Mouse (Mus musculus) bone marrow macrophage, adult 2 months (primary cell): Measurements from ENCODE around the gene Adam1b. TPM values are rescaled to one million over a fixed set of nuclear protein-coding genes. Genes with fewer than 3 reads are reported as not detected.

Experiments
- H3K27ac ChIP-seq: 2 replicates; pipeline ENCODE4 v1.5.1; 2012; ENCODE audit warnings: low read depth, low read length; ENCODE audit not compliant: insufficient read depth
- H3K4me1 ChIP-seq: 2 replicates; pipeline ENCODE4 v1.6.1; 2012; ENCODE audit warnings: low read length; ENCODE audit not compliant: control insufficient read depth, insufficient read depth
- H3K4me3 ChIP-seq: 2 replicates; pipeline ENCODE4 v1.5.1; 2012; ENCODE audit warnings: mild to moderate bottlenecking, low read length, moderate library complexity; ENCODE audit not compliant: insufficient read depth
- CTCF ChIP-seq: IDR thresholded peaks from 2 replicates; pipeline ENCODE4 v1.5.1; 2012; ENCODE audit warnings: low read depth, mild to moderate bottlenecking, low read length, moderate library complexity
- POLR2A ChIP-seq: IDR thresholded peaks from 2 replicates; pipeline ENCODE4 v1.6.1; 2012; ENCODE audit warnings: mild to moderate bottlenecking, low read depth, low read length, borderline replicate concordance
- polyA plus RNA-seq: library from polyadenylated mRNA; stranded (reverse); fragments of >200 nt; gene quantifications from 2 replicates; pipeline ENCODE4 v1.2.4, GENCODE M21; 2012; ENCODE audit not compliant: missing spikeins, insufficient read depth, insufficient read length

Adam1b gene
- polyA plus RNA-seq, 1 experiment: not detected

GRCm38 (mm10) chr5:121500719-121501118 is 2.5 kb downstream of the Adam1b start:
- Histone ChIP-seq H3K27ac (peak overlapping the region; percentile 5; the same call in 1 of the 2 replicates), H3K4me3 (0 out of 2 replicates have a peak overlapping the region, but pooled peaks have one; percentile 41), H3K4me1 (peaks cover 13% of the 10 kb centered on the region)
- TF ChIP-seq POLR2A (no peak), CTCF (no peak)

GRCm38 (mm10) chr5:121493305-121493704 is 9.9 kb downstream of the Adam1b start:
- Histone ChIP-seq H3K4me3 (no peak overlapping the region), H3K27ac (no peak overlapping the region), H3K4me1 (no peaks in the 10 kb centered on the region)
- TF ChIP-seq POLR2A (no peak), CTCF (no peak)

DNA sequence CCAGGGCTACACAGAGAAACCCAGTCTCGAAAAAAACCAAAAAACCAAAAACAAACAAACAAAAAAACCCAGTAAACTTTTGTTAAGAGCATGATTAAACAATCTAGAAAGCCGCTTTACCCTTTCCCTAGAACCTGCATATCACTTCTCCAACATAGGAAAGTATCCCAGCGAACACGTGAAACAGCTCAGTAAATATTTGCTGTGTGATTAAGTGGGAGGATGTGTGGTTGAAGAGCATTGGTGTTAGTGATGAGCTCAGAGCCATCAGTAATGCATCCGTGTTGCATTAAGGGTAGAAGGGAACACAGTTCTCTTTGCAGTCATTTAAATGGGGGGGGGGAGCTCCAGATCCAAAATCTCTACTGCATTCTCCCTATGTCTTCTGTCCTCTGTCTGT is 18.4 kb downstream of the Adam1b start:
- TF ChIP-seq POLR2A: no peak
- TF ChIP-seq CTCF: no peak
- Histone ChIP-seq H3K4me1 (no peaks in the 10 kb centered on the region), H3K4me3 (no peak overlapping the region), H3K27ac (no peak overlapping the region)

GRCm38 (mm10) chr5:121477680-121478079 is 25.6 kb downstream of the Adam1b start:
- no peak for TF ChIP-seq POLR2A
- no peak for TF ChIP-seq CTCF
- no peak overlapping the region for H3K4me3 ChIP-seq
- H3K27ac ChIP-seq: no peak overlapping the region
- H3K4me1 ChIP-seq: no peaks in the 10 kb centered on the region

- Histone ChIP-seq H3K4me1 (peaks cover 10% of the 10 kb centered on the region), H3K4me3 (no peak overlapping the region), H3K27ac (no peak overlapping the region)
- TF ChIP-seq POLR2A (no peak), CTCF (no peak)
These were observed 27.2 kb downstream of the Adam1b start for GRCm38 (mm10) chr5:121476040-121476439.

DNA sequence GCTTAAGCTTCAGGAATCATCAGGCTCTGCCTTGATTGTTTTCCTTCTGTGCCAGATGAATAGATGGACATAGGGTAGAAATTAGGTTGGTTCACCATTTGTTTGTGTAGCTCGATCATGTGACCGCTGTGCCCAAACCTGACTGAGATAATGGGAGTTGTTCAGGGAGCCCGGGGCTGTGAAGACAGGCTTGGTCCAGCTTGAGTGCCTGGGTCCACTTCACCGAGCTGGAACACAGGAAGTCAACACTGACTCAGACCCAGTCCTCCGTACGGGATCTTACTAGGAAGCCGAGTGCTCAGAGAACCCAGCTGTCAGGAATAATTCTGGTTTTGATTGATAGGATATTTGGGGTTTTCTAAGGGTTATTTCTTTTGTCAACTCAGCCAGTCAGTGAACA is 28.6 kb downstream of the Adam1b start:
- TF ChIP-seq CTCF (no peak), POLR2A (no peak)
- Histone ChIP-seq H3K4me3 (no peak overlapping the region), H3K4me1 (peaks cover 10% of the 10 kb centered on the region), H3K27ac (no peak overlapping the region)

DNA sequence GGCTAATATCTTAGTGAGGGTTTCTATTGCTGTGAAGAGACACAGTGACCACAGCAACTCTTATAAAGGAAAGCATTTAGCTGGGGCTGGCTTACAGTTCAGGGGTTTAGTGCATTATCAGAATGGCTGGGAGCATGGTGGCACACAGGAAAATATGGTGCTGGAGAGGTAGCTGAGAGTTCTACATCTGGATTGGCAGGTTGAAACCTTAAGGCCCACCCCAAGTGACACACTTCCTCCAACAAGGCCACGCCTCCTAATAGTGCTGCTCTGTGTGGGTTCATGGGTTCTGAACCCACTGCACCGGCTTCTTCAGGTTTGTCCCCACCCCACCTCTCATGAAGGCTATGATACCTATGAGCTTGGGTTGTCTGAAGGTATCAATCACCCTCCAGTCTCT is 30.8 kb downstream of the Adam1b start:
- H3K27ac ChIP-seq: no peak overlapping the region
- H3K4me1 ChIP-seq: peaks cover 10% of the 10 kb centered on the region
- TF ChIP-seq CTCF (no peak), POLR2A (no peak)
- no peak overlapping the region for H3K4me3 ChIP-seq

DNA sequence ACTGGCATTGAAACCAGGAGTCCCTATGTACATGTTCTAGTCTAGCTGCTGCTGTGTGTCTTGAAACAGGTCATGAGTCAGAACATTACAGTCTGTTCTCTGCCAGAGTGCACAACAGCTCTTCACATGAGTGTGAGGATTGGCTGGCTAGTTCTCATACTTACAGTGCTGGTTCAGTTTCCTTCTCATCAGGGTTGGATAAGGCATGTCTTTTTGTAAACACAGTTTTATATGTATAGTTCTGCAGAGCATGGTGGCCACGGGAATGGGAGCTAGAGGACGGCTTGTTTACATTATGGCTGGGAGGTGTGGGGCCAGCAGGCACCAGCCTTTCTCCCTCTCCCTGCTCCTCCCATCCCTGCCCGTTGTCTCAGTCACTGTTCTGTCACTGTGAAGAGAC is 33.7 kb downstream of the Adam1b start:
- H3K4me1 ChIP-seq: peaks cover 10% of the 10 kb centered on the region
- H3K4me3 ChIP-seq: no peak overlapping the region
- TF ChIP-seq CTCF (no peak), POLR2A (no peak)
- H3K27ac ChIP-seq: no peak overlapping the region

- Histone ChIP-seq H3K4me1 (peaks cover 12% of the 10 kb centered on the region), H3K27ac (no peak overlapping the region), H3K4me3 (no peak overlapping the region)
- no peak for TF ChIP-seq CTCF
- TF ChIP-seq POLR2A: no peak
These were observed 39.5 kb downstream of the Adam1b start for GRCm38 (mm10) chr5:121463601-121464250.

- Histone ChIP-seq H3K4me1 (peaks cover 12% of the 10 kb centered on the region), H3K4me3 (no peak overlapping the region), H3K27ac (no peak overlapping the region)
- no peak for TF ChIP-seq CTCF
- no peak for TF ChIP-seq POLR2A
These were observed 40.3 kb downstream of the Adam1b start for GRCm38 (mm10) chr5:121462967-121463366.
